Mouse (Mus musculus) G1E (cell line): ENCODE data around the gene Sema3e.

ENCODE experiments used
- CTCF ChIP-seq: IDR thresholded peaks from 2 replicates; pipeline ENCODE4 v1.5.1; 2012; ENCODE audit warnings: low read depth, low read length, inconsistent platforms, mixed read lengths
- GATA1 ChIP-seq: IDR thresholded peaks from 2 replicates; pipeline ENCODE4 v1.6.1; 2012; ENCODE audit warnings: borderline replicate concordance, low read length, inconsistent platforms, mixed read lengths
- POLR2AphosphoS5 ChIP-seq: IDR thresholded peaks from 2 replicates; pipeline ENCODE4 v1.6.1; 2012; ENCODE audit warnings: low read depth, low read length, inconsistent platforms; ENCODE audit not compliant: insufficient replicate concordance
- TAL1 ChIP-seq: conservative IDR thresholded peaks from 2 replicates; pipeline ENCODE4 v1.6.1; 2012; ENCODE audit warnings: low read depth, low read length, inconsistent platforms, mixed read lengths

GRCm38 (mm10) chr5:13992734-13993396 lies 32.2 kb upstream of the Sema3e start:
- no peak for TF ChIP-seq GATA1
- TF ChIP-seq CTCF: no peak
- TF ChIP-seq TAL1: no peak
- no peak for TF ChIP-seq POLR2AphosphoS5
